Mouse (Mus musculus) adrenal gland (tissue): Measurements from ENCODE around the gene Dot1l.

Experiments used
- intact Hi-C: fragments of 180-260 bp; cut with DNase I; formaldehyde crosslinking; loops from one replicate; pipeline ENCODE4 v1.15.1; 2025

The Dot1l gene

DNA sequence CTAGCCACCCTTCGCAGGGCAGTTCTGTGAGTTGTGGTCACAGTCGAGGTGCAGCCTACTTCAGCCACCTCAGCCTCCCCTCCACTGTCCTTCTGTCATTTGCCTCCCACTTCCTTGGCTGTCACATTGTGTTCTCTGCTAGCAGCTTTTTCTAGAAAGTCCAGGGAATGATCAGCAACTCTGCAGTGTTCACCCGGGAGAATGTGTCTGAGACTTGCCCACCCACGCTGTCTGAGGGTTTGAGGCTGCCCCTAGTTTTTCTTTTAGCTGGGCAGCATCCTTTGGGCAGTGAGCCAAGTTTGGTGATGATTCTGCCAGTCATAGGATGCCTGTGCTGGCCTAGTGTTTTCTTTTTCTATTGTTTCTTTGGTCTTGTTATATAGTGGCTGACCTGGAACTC lies 2.0 kb downstream of the Dot1l start:
- intact Hi-C loops: no loop called here

- intact Hi-C loops: no loop called here
These were observed 2.7 kb downstream of the Dot1l start for GRCm38 (mm10) chr10:80757717-80758116.

DNA sequence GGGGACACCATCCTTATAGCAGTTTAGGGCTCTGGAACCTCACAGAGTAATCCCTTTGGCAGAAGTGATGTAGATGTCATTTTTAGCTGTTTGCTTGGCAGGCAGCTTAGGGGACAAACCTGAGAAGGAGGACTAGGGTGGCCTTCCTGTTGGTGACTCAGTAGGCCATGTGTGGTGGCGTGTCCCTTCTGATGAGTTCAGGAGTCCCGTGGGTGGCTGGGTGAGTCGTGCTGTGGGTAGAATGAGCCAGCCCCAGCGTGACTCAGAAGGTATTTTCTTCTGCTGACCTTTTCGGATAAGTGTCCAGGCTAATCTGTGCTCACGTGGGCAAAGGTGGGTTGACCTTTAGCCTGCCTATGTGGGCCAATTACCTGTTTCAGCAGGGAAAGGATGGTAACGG lies 3.6 kb downstream of the Dot1l start:
- intact Hi-C loops: no loop called here

GRCm38 (mm10) chr10:80760596-80761524 lies 5.9 kb downstream of the Dot1l start:
- intact Hi-C loops: no loop called here

DNA sequence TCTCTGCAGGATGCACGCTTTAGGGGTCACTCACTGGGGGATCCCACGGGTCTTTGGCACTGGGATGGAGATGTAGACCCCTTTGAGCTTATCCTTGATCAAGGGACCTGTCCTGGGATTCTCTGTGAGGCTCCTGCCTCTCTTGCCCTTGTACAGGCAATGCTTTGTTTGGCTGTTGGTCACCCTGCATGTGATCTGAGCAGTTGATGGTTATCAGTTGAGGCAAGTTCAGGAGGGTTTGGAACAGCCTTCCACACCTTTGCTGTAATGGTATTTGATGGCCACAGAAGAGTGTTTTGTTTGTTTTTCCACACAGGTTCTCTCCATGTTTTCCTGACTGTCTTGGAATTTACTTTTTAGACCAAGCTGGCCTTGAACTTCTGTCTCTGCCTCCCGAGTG lies 6.8 kb downstream of the Dot1l start:
- intact Hi-C loops: no loop called here

GRCm38 (mm10) chr10:80763502-80763901 lies 8.5 kb downstream of the Dot1l start:
- intact Hi-C loops: no loop called here

- intact Hi-C loops: no loop called here
These were observed 10.7 kb downstream of the Dot1l start for GRCm38 (mm10) chr10:80765746-80766145.

- intact Hi-C loops: no loop called here
These were observed 11.3 kb downstream of the Dot1l start for GRCm38 (mm10) chr10:80766161-80766815.

GRCm38 (mm10) chr10:80768365-80768764 lies 13.4 kb downstream of the Dot1l start:
- intact Hi-C loops: no loop called here

- intact Hi-C loops: no loop called here
These were observed 18.8 kb downstream of the Dot1l start for GRCm38 (mm10) chr10:80773816-80774215.

- intact Hi-C loops: no loop called here
These were observed 19.5 kb downstream of the Dot1l start for GRCm38 (mm10) chr10:80774549-80774948.

GRCm38 (mm10) chr10:80774981-80775380 lies 20.0 kb downstream of the Dot1l start:
- intact Hi-C loops: no loop called here

DNA sequence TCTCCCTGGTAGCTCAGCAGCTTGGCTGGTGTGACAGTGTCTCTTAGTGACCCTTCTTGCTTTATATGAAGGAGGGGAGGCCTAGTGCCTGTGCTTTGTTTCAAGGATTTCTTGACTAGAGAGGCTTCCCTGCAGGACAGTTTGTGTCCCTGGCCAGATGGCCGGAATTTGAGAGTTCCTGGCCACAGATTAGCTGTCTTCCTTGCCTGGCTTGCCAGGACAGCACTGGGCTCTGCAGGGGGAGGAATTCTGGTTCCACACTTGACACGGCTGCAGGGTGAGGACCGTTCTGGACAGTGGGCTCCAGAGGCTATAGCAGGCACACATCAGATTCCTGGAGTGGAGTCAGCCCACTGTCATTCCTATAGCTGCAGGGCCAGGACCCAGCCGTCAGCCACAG lies 20.7 kb downstream of the Dot1l start:
- intact Hi-C loops: no loop called here

DNA sequence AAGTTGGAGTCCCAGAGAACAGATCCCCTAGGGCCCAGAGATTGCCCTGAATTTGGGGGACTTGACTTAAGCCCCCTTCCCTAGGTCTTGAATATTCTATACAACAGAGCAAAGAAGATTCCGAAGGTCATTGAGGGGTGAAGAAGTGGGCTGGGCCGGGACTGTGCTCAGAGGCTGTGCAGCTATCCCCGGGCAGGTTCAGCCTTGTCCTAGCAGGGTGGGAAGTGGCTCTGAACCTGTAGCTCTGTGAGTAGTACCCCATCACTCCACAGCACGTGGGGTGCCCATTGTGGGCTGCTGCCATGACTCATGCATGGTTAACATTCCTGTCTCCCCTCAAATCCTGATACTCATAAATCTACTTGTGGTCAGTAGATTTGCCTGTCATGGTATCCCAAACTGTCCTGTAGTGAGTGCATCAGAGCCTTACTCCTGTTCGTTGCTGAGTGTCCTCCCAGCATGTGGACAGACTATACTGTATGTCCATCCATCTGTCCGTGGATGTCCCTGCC lies 21.4 kb downstream of the Dot1l start:
- intact Hi-C loops: no loop called here

- intact Hi-C loops: no loop called here
These were observed 22.1 kb downstream of the Dot1l start for GRCm38 (mm10) chr10:80777123-80777522.

GRCm38 (mm10) chr10:80779565-80779964 lies 24.6 kb downstream of the Dot1l start:
- intact Hi-C loops: no loop called here

GRCm38 (mm10) chr10:80784302-80784701 lies 29.3 kb downstream of the Dot1l start:
- intact Hi-C loops: no loop called here

GRCm38 (mm10) chr10:80784871-80785270 lies 29.9 kb downstream of the Dot1l start:
- intact Hi-C loops: no loop called here

DNA sequence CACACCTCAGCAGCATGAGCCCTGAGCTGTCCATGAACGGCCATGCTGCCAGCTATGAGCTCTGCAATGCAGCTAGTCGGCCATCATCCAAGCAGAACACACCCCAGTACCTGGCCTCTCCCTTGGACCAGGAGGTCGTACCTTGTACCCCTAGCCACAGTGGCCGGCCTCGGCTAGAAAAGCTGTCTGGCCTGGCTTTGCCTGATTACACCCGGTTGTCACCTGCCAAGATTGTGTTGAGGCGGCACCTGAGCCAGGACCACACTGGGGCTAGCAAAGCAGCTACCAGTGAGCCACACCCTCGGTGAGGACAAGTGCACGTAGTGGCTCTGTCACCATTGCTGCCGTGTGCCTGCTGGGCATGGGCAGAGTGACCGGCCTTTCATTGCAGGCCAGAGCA lies 31.0 kb downstream of the Dot1l start:
- intact Hi-C loops: no loop called here

DNA sequence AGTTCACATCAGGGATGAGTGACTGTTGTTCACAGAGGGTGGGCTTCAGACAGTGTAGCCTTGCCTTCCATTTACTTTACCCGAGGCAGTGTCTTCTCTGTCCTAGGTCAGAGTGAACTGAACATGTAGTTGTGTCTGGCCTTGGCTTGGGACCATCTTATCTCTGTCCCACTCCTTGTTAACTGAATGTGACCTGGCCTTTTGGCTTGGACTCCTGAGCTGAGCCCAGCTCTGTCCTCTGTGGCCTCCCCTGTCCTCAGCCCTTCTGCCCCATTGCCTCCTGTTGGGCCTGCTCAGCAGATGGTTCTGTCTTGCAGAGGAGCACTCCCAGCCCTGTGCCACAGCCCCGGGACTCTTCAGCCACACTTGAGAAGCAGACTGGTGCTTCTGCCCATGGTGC lies 32.5 kb downstream of the Dot1l start:
- intact Hi-C loops: no loop called here

GRCm38 (mm10) chr10:80790761-80791404 lies 35.9 kb downstream of the Dot1l start:
- intact Hi-C loops: no loop called here
